In genomic region chr13:33903290-33903689, GRCm38 (mm10) we compare ENCODE assay signal across 24 mouse cellular contexts. TPM values are rescaled to one million over a fixed set of nuclear protein-coding genes. Genes with fewer than 3 reads are reported as not detected.
A peak's percentile ranks its signal among the peaks of the same experiment; 100 is the strongest.
DNase-seq lines count a peak whose midpoint lies in the region; ATAC-seq lines count a peak whose summit lies in the region.
"Had no signal": no experiment of that assay in that cellular context is flagged by ENCODE, and none has a peak within 500 bp of the region (broad histone marks: within the 10 kb centered on the region; RNA-seq: fewer than 3 reads in every experiment).

No protein-coding gene starts in this region.

- WGBS in heart, embryonic 10.5 days = 84% methylated on average over 2 of the region's 2 CpGs
- WGBS in intestine, embryonic 16.5 days = 67% methylated on average over 2 of the region's 2 CpGs
- 88% methylated on average over 2 of the region's 2 CpGs for WGBS in kidney, embryonic 15.5 days

- H3K27me3 ChIP-seq in heart, embryonic 10.5 days (ENCODE audit: insufficient read depth, poor library complexity, severe bottlenecking) = no peaks in the 10 kb centered on the region
- no peaks in the 10 kb centered on the region for H3K27me3 ChIP-seq in intestine, embryonic 16.5 days (replicated peaks; ENCODE audit: control insufficient read depth, insufficient read depth, low read length)
- H3K27me3 ChIP-seq in kidney, embryonic 15.5 days = no peaks in the 10 kb centered on the region
- H3K27me3 ChIP-seq: embryonic facial prominence, embryonic 13.5 days; embryonic facial prominence, embryonic 15.5 days; forebrain, embryonic 12.5 days had no signal

- peak; percentile 81 for ATAC-seq in intestine, embryonic 16.5 days
- no peak for ATAC-seq in CD4-positive, CD25-positive, alpha-beta regulatory T cell, adult 4 months
- no peak for ATAC-seq in kidney, embryonic 15.5 days (replicated peaks; ENCODE audit: low FRiP score)
- ATAC-seq: forebrain, embryonic 14.5 days; forebrain, embryonic 16.5 days had no signal

- no peak overlapping the region for H3K27ac ChIP-seq in heart, embryonic 10.5 days
- H3K27ac ChIP-seq in intestine, embryonic 16.5 days (ENCODE audit: low read length) = no peak overlapping the region
- H3K27ac ChIP-seq in kidney, embryonic 15.5 days = no peak overlapping the region
- H3K27ac ChIP-seq: embryonic facial prominence, embryonic 13.5 days; embryonic facial prominence, embryonic 15.5 days; forebrain, embryonic 10.5 days; forebrain, embryonic 12.5 days had no signal

- H3K4me1 ChIP-seq in heart, embryonic 10.5 days = no peaks in the 10 kb centered on the region
- no peaks in the 10 kb centered on the region for H3K4me1 ChIP-seq in intestine, embryonic 16.5 days (ENCODE audit: control insufficient read depth, insufficient read depth, low read length)
- no peaks in the 10 kb centered on the region for H3K4me1 ChIP-seq in kidney, embryonic 15.5 days
- H3K4me1 ChIP-seq: embryonic facial prominence, embryonic 13.5 days; embryonic facial prominence, embryonic 15.5 days; forebrain, embryonic 10.5 days; forebrain, embryonic 12.5 days had no signal

- no peaks in the 10 kb centered on the region for H3K9me3 ChIP-seq in heart, embryonic 10.5 days
- H3K9me3 ChIP-seq in intestine, embryonic 16.5 days (ENCODE audit: control insufficient read depth, low read length) = no peaks in the 10 kb centered on the region
- no peaks in the 10 kb centered on the region for H3K9me3 ChIP-seq in kidney, embryonic 15.5 days (replicated peaks)
- H3K9me3 ChIP-seq: embryonic facial prominence, embryonic 13.5 days; embryonic facial prominence, embryonic 15.5 days; forebrain, embryonic 10.5 days; forebrain, embryonic 12.5 days had no signal

- H3K4me3 ChIP-seq in heart, embryonic 10.5 days = no peak overlapping the region
- H3K4me3 ChIP-seq in intestine, embryonic 16.5 days (ENCODE audit: low read length) = no peak overlapping the region
- no peak overlapping the region for H3K4me3 ChIP-seq in kidney, embryonic 15.5 days (replicated peaks)
- H3K4me3 ChIP-seq: embryonic facial prominence, embryonic 13.5 days; embryonic facial prominence, embryonic 15.5 days; erythroblast, embryonic 14.5 days; forebrain, embryonic 10.5 days; forebrain, embryonic 12.5 days had no signal

- no peaks in the 10 kb centered on the region for H3K36me3 ChIP-seq in heart, embryonic 10.5 days
- H3K36me3 ChIP-seq in intestine, embryonic 16.5 days (ENCODE audit: control insufficient read depth, insufficient read depth, low read length) = no peaks in the 10 kb centered on the region
- H3K36me3 ChIP-seq in kidney, embryonic 15.5 days = no peaks in the 10 kb centered on the region
- H3K36me3 ChIP-seq: embryonic facial prominence, embryonic 13.5 days; embryonic facial prominence, embryonic 15.5 days; forebrain, embryonic 10.5 days; forebrain, embryonic 12.5 days had no signal

- DNase-seq in heart, adult 11 months = peak; percentile 28
- DNase-seq in heart, embryonic 10.5 days (ENCODE audit: low spot score) = no peak
- DNase-seq: adrenal gland, adult 2 months; adrenal gland, postnatal 10 days; adrenal gland, postnatal 25 days; B cell, adult 2 months; cerebellum, adult 11 months; cerebellum, adult 18-20 months; cerebellum, adult 8-10 months; cerebellum, adult 9-11 months; cerebellum, postnatal 14 days; cerebellum, postnatal 36 days; embryo, embryonic 11 days had no signal

- no peak overlapping the region for H3K9ac ChIP-seq in intestine, embryonic 16.5 days (ENCODE audit: low read depth, low read length)
- no peak overlapping the region for H3K9ac ChIP-seq in kidney, embryonic 15.5 days
- H3K9ac ChIP-seq: embryonic facial prominence, embryonic 13.5 days; embryonic facial prominence, embryonic 15.5 days; forebrain, embryonic 12.5 days had no signal

- no peak overlapping the region for H3K4me2 ChIP-seq in intestine, embryonic 16.5 days (ENCODE audit: low read depth, low read length)
- no peak overlapping the region for H3K4me2 ChIP-seq in kidney, embryonic 15.5 days
- H3K4me2 ChIP-seq: embryonic facial prominence, embryonic 13.5 days; embryonic facial prominence, embryonic 15.5 days; forebrain, embryonic 12.5 days had no signal

RNA-seq across cellular contexts. Expression of gene Serpinb6c, which starts 2.2 kb away (rescaled TPM):
- not detected in 2 replicates for polyA plus RNA-seq in heart, embryonic 10.5 days (2016; fragmentation: Nextera tagmentation; extraction: Ambion mirVana)
- 0.15 and 0.35 TPM in 2 replicates for polyA plus RNA-seq in intestine, embryonic 16.5 days (2015; fragmentation: Nextera tagmentation; extraction: Ambion mirVana)
- under 1 TPM in 1 of 2 experiments, not detected in 1; 0.48 TPM for polyA plus RNA-seq in CD4-positive, CD25-positive, alpha-beta regulatory T cell, adult 4 months (2017; shearing (Covaris generic))
- polyA plus RNA-seq in kidney, embryonic 15.5 days (2015; fragmentation: Nextera tagmentation; extraction: Ambion mirVana) = 0.19 and 0.32 TPM in 2 replicates
- polyA plus RNA-seq: adrenal gland, adult 2 months; embryonic facial prominence, embryonic 11.5 days; embryonic facial prominence, embryonic 13.5 days; erythroblast, embryonic 14.5 days; forebrain, embryonic 10.5 days had no signal
